Mouse (Mus musculus) G1E (cell line): Measurements from ENCODE around the gene Myo3b. TPM values are rescaled to one million over a fixed set of nuclear protein-coding genes. Genes with fewer than 3 reads are reported as not detected.

ENCODE experiments used
- ATAC-seq: 2 replicates; pipeline ENCODE4 v1.8.0; 2016; ENCODE audit warnings: mild to moderate bottlenecking; ENCODE audit not compliant: insufficient number of reproducible peaks, poor library complexity, low FRiP score, severe bottlenecking; ENCODE audit errors: extremely low read depth
- DNase-seq: peaks from one replicate; pipeline ENCODE4 v3.0.0; 2012; ENCODE audit warnings: low spot score
- H3K27me3 ChIP-seq: 2 replicates; pipeline ENCODE4 v1.6.1; 2012; ENCODE audit warnings: mild to moderate bottlenecking, low read length, inconsistent platforms; ENCODE audit not compliant: insufficient read depth
- H3K36me3 ChIP-seq: replicated peaks from 2 replicates; pipeline ENCODE3; 2012; ENCODE audit warnings: mild to moderate bottlenecking, inconsistent platforms
- H3K4me1 ChIP-seq: 2 replicates; pipeline ENCODE4 v1.6.1; 2012; ENCODE audit warnings: low read depth, low read length, inconsistent platforms, mixed read lengths; ENCODE audit not compliant: insufficient read depth
- H3K4me3 ChIP-seq: 2 replicates; pipeline ENCODE4 v1.5.1; 2012; ENCODE audit warnings: low read depth, mild to moderate bottlenecking, inconsistent platforms, low read length, moderate library complexity, mixed read lengths
- H3K9me3 ChIP-seq: replicated peaks from 2 replicates; pipeline ENCODE4 v1.6.1; 2012; ENCODE audit warnings: inconsistent platforms
- CTCF ChIP-seq: IDR thresholded peaks from 2 replicates; pipeline ENCODE4 v1.5.1; 2012; ENCODE audit warnings: low read depth, low read length, inconsistent platforms, mixed read lengths
- GATA1 ChIP-seq: IDR thresholded peaks from 2 replicates; pipeline ENCODE4 v1.6.1; 2012; ENCODE audit warnings: borderline replicate concordance, low read length, inconsistent platforms, mixed read lengths
- GATA2 ChIP-seq: IDR thresholded peaks from 2 replicates; pipeline ENCODE4 v1.6.1; 2012; ENCODE audit warnings: low read depth, low read length, inconsistent platforms, borderline replicate concordance
- POLR2AphosphoS5 ChIP-seq: IDR thresholded peaks from 2 replicates; pipeline ENCODE4 v1.6.1; 2012; ENCODE audit warnings: low read depth, low read length, inconsistent platforms; ENCODE audit not compliant: insufficient replicate concordance
- TAL1 ChIP-seq: conservative IDR thresholded peaks from 2 replicates; pipeline ENCODE4 v1.6.1; 2012; ENCODE audit warnings: low read depth, low read length, inconsistent platforms, mixed read lengths
- polyA plus RNA-seq: library from polyadenylated mRNA; stranded (reverse); fragments of >175 nt; gene quantifications from 2 replicates; pipeline ENCODE4 v1.2.3, GENCODE M21; 2012
- total RNA-seq, 2 experiments: library from RNA; stranded (forward) in 1 of 2; stranded (reverse) in 1 of 2; fragments of 200-1000 nt in 1 of 2; fragments of >200 nt in 1 of 2; fragmentation: Nextera tagmentation in 1 of 2; gene quantifications; 2 replicates each; pipeline ENCODE4 v1.2.3; 2014 to 2017

Gene Myo3b
- total and polyA plus RNA-seq, 3 experiments: 0.05 TPM; not detected in 2

DNA sequence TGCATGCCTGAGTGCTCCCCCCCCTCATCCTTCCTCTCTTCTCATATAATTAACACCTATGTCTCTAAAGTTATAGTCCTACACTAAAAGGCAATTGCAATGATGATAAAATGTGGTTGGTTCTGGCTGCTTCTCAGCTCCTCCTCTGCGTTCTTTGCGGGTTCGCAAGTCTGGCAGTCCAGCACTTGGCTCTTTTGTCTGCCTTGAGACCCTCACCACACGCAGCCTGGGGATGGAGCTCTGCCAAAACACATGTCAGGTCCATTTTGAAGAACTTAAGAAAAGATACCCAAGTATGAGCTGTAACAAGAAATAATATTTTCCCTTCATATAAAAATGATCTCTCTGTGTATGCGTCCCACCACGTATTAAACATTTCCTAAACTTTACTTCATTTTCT is 297.6 kb downstream of the Myo3b start:
- no peaks in the 10 kb centered on the region for H3K27me3 ChIP-seq
- no peak overlapping the region for H3K4me3 ChIP-seq
- H3K36me3 ChIP-seq: no peaks in the 10 kb centered on the region
- ATAC-seq (no peak), DNase-seq (no peak)
- TF ChIP-seq GATA1 (no peak), TAL1 (no peak), CTCF (no peak), GATA2 (no peak), POLR2AphosphoS5 (no peak)
- H3K9me3 ChIP-seq: no peaks in the 10 kb centered on the region
- no peaks in the 10 kb centered on the region for H3K4me1 ChIP-seq

DNA sequence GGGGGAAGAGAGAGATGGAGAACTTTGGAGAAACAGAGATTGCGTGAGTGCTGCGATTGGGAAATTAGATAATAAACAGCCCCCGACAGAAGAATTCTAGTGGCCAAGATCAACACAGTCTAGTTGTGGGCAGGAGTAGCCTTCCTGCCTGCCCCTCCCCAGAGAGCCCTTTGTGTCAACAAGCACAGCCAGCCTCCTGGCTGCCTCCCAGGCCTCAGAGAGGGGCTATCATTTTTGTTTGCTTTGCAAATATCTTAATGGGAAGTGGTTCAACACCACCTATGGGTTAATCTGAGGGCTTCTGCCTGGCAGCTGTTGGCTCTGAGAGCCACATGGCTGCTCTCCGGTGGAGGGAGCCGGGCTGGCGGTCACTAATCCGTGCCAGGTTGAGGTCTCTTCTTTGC is 298.3 kb downstream of the Myo3b start:
- H3K9me3 ChIP-seq: no peaks in the 10 kb centered on the region
- H3K27me3 ChIP-seq: no peaks in the 10 kb centered on the region
- H3K4me1 ChIP-seq: no peaks in the 10 kb centered on the region
- no peak for TF ChIP-seq CTCF
- no peak for TF ChIP-seq POLR2AphosphoS5
- H3K4me3 ChIP-seq: no peak overlapping the region
- DNase-seq (no peak), ATAC-seq (no peak)
- H3K36me3 ChIP-seq: no peaks in the 10 kb centered on the region

DNA sequence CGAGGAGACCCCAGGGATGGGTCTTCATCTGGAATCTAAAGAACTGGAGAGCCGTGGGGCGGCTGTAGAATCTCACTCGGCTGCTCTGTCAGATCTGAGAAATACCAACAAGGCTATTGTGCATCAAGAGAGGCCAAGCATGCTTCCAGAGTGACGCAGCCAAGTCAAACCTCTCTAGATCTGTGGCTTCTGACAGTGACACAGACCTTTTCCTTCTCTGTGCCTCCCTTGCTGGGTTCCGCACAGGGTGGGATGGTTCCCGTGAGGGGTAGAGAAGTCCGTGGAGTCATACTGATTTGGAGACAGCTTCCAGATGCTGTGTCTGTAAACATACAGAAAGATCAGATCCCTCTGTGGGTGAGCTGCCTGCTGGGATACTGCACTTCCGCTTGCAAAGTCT is 298.9 kb downstream of the Myo3b start:
- TF ChIP-seq CTCF (no peak), TAL1 (no peak), GATA1 (no peak), GATA2 (no peak), POLR2AphosphoS5 (no peak)
- Histone ChIP-seq H3K4me1 (no peaks in the 10 kb centered on the region), H3K4me3 (no peak overlapping the region), H3K27me3 (no peaks in the 10 kb centered on the region), H3K36me3 (no peaks in the 10 kb centered on the region), H3K9me3 (no peaks in the 10 kb centered on the region)
- ATAC-seq: no peak
- DNase-seq: no peak

DNA sequence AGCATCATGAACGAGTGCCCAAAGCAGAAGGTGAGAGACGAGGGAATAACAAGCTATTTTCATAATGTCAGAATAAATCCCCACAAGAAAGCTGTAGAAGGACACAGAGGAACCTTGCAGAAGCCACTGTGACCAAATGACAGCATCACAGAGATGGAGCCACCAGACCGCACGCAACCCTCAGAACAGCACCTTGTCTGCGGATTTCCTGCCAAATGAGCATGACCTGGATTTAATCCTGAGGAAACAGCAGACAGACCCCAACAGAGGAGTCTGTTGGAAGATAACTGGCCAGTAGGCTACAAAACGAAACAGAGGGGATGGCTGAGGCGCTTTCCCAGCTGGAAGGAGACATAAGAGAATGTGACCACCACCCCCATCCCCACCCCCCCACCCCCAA is 300.1 kb downstream of the Myo3b start:
- no peaks in the 10 kb centered on the region for H3K9me3 ChIP-seq
- TF ChIP-seq GATA1: no peak
- TF ChIP-seq CTCF: no peak
- TF ChIP-seq TAL1: no peak
- TF ChIP-seq POLR2AphosphoS5: no peak
- no peak for TF ChIP-seq GATA2
- no peak for ATAC-seq
- H3K4me3 ChIP-seq: no peak overlapping the region
- no peak for DNase-seq
- H3K27me3 ChIP-seq: no peaks in the 10 kb centered on the region
- H3K4me1 ChIP-seq: no peaks in the 10 kb centered on the region
- H3K36me3 ChIP-seq: no peaks in the 10 kb centered on the region

DNA sequence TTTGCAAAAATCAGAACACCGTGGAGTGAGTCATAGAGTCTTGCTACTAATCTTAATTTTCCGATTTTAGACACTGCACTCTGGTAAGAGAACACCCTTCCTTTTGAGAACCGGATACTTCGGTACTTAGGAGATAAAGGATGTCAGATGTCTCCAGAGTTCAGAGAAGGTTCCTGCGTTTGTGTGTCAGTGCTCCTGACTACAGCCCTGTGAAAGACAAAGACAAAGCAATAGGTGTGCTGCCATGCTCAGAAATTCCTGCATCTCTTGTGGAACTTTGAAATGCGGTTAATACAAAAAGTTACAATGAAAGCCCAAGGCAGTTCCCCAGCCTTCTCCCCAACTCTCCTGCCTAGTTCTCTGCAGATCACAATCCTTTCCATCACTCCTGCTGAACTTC is 300.6 kb downstream of the Myo3b start:
- no peak for TF ChIP-seq GATA2
- no peak for TF ChIP-seq GATA1
- H3K9me3 ChIP-seq: no peaks in the 10 kb centered on the region
- no peak for ATAC-seq

DNA sequence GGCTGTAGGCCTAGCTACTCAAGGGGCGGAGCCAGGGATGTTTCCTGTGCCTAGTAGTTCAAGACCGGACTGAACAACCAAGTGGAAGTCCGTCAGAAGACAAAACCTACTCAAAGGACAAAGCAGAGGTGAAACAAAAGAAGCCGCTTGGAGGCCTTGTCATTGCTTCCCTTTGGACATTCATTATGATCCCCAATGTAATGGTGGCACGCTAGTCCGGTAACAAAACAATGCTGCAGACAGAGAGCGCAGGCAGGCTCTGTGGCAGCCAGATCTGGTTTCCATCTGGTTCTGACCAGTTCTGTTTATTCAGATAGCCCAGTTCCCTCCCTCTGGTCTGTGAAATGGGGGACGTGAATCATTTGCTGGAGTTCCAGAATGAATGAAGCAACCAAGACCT is 301.3 kb downstream of the Myo3b start:
- Histone ChIP-seq H3K27me3 (peaks cover 2% of the 10 kb centered on the region; the same call in 1 of the 2 replicates), H3K4me1 (no peaks in the 10 kb centered on the region), H3K9me3 (no peaks in the 10 kb centered on the region), H3K36me3 (no peaks in the 10 kb centered on the region), H3K4me3 (no peak overlapping the region)
- DNase-seq: no peak
- no peak for ATAC-seq
- TF ChIP-seq TAL1: no peak
- no peak for TF ChIP-seq GATA2
- TF ChIP-seq CTCF: no peak
- TF ChIP-seq GATA1: no peak
- no peak for TF ChIP-seq POLR2AphosphoS5

More for the DNA sequence above, 300.6 kb downstream of the Myo3b start:
- Histone ChIP-seq H3K4me3 (no peak overlapping the region), H3K27me3 (no peaks in the 10 kb centered on the region), H3K4me1 (no peaks in the 10 kb centered on the region), H3K36me3 (no peaks in the 10 kb centered on the region)
- no peak for DNase-seq

DNA sequence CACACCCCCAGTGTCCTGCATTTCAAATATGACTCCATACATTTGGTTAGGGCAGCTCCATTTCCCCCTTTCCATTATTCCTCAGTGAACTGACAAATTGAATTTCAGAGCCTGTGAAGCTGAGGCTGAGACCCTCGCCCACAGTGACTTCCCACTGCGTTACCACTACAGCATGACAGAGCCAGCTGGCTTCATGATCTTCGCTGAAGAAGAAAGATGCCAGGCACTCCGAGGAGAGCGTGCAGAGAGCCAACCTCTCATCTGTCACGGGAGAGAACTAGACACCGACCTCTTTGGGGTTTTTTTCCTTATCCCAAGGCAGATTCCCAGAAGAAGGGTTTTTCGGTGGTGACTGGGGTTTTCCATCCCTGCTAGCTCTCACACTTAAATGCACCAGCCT is 306.2 kb downstream of the Myo3b start:
- Histone ChIP-seq H3K36me3 (no peaks in the 10 kb centered on the region), H3K4me3 (no peak overlapping the region), H3K27me3 (peaks cover 3% of the 10 kb centered on the region; the same call in 1 of the 2 replicates), H3K9me3 (no peaks in the 10 kb centered on the region), H3K4me1 (no peaks in the 10 kb centered on the region)
- ATAC-seq: no peak
- TF ChIP-seq CTCF (no peak), POLR2AphosphoS5 (no peak), TAL1 (no peak), GATA1 (no peak), GATA2 (no peak)
- DNase-seq: no peak
